In the genomic region with DNA sequence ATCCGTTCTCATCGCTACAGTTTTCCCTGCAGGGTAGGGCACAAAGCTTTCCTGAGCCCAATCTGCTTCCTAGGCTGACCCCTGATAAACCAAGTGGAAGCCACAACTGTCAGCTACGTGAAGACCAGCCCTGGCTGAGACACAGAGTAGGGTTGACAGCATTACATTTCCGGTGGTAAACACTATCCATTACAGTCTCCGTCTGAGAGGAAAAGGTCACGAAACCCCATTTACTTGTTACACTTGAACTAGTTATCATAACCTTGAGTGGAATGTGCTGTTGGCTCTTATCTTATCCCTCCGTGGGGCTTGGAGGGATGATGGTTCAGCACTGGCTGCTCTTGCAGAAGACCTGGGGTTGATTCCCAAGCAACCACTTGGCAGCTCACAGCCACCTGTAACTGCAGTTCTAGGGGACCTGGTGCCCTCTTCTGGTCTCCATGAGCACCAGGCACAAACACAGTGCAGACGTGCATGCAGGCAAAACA, we compare ENCODE assay signal across 10 mouse cellular contexts.
DNase-seq lines count a peak whose midpoint lies in the region; ATAC-seq and TF ChIP-seq lines count a peak whose summit lies in the region.
"Had no signal": no experiment of that assay in that cellular context is flagged by ENCODE, and none has a peak within 500 bp of the region (broad histone marks: within the 10 kb centered on the region; RNA-seq: fewer than 3 reads in every experiment).

No protein-coding gene starts in this region.

- 0 out of 2 replicates have a peak overlapping the region, but pooled peaks have one; percentile 0 for H3K27ac ChIP-seq in hindbrain, embryonic 10.5 days
- no peak overlapping the region for H3K27ac ChIP-seq in hindbrain, embryonic 16.5 days (ENCODE audit: low read depth, low read length)
- H3K27ac ChIP-seq in liver, adult 2 months (replicated peaks; ENCODE audit: insufficient read depth, low read depth, low read length), result no peak overlapping the region; the same call in 1 of the 2 replicates
- H3K27ac ChIP-seq: macrophage had no signal

- H3K27me3 ChIP-seq in hindbrain, embryonic 10.5 days (ENCODE audit: insufficient read depth, poor library complexity, severe bottlenecking), result no peaks in the 10 kb centered on the region
- H3K27me3 ChIP-seq in hindbrain, embryonic 16.5 days (replicated peaks; ENCODE audit: control insufficient read depth, insufficient read depth, low read length), result no peaks in the 10 kb centered on the region
- H3K27me3 ChIP-seq in liver, adult 2 months (ENCODE audit: control insufficient read depth, insufficient read depth, low read length), result no peaks in the 10 kb centered on the region

- TF ChIP-seq CTCF in liver, adult 2 months (IDR thresholded peaks at IDR 0.05; ENCODE audit: low read depth, low read length), result peak; percentile 50

- no peak overlapping the region for H3K4me2 ChIP-seq in hindbrain, embryonic 16.5 days (ENCODE audit: low read length)

- H3K4me1 ChIP-seq in hindbrain, embryonic 10.5 days (replicated peaks), result peaks cover 17% of the 10 kb centered on the region
- H3K4me1 ChIP-seq in hindbrain, embryonic 16.5 days (ENCODE audit: control insufficient read depth, insufficient read depth, low read depth, low read length), result no peaks in the 10 kb centered on the region
- no peaks in the 10 kb centered on the region; the same call in none of the 2 replicates for H3K4me1 ChIP-seq in liver, adult 2 months (ENCODE audit: control insufficient read depth, insufficient read depth, low read length)

- H3K9me3 ChIP-seq in hindbrain, embryonic 10.5 days, result 0 out of 2 replicates have a peak, but pooled peaks cover 4% of the 10 kb centered on the region
- no peaks in the 10 kb centered on the region for H3K9me3 ChIP-seq in hindbrain, embryonic 16.5 days (ENCODE audit: control insufficient read depth, low read length)

- peaks cover 3% of the 10 kb centered on the region; the same call in 1 of the 2 replicates for H3K79me2 ChIP-seq in liver, adult 2 months (ENCODE audit: control insufficient read depth, insufficient read depth, low read length)

- no peak for DNase-seq in hindbrain, embryonic 10.5 days (ENCODE audit: low spot score)
- peak; percentile 44 for DNase-seq in thymus, postnatal 14 days
- no peak for DNase-seq in thymus, postnatal 0 days (ENCODE audit: low spot score)
- no peak for DNase-seq in liver, adult 2 months (ENCODE audit: extremely low read depth, low read depth, low spot score)
- DNase-seq in embryo, embryonic 9.5 days (ENCODE audit: extremely low spot score), result no peak
- DNase-seq in right cerebral cortex, adult 18-20 months, result no peak
- DNase-seq in cerebellum, postnatal 10 days, result no peak
- DNase-seq: kidney, postnatal 10 days had no signal

- no peak overlapping the region for H3K9ac ChIP-seq in hindbrain, embryonic 16.5 days (ENCODE audit: low read depth, low read length)
- no peak overlapping the region for H3K9ac ChIP-seq in liver, adult 2 months (ENCODE audit: low read depth, low read length)

- 81% methylated on average over 8 of the region's 8 CpGs for WGBS in hindbrain, embryonic 10.5 days
- 86% methylated on average over 8 of the region's 8 CpGs for WGBS in hindbrain, embryonic 16.5 days
- 65% methylated on average over 8 of the region's 8 CpGs for WGBS in liver, adult 2 months

- peaks cover 31% of the 10 kb centered on the region for H3K36me3 ChIP-seq in hindbrain, embryonic 10.5 days
- 0 out of 2 replicates have a peak, but pooled peaks cover 2% of the 10 kb centered on the region for H3K36me3 ChIP-seq in hindbrain, embryonic 16.5 days (ENCODE audit: control insufficient read depth, insufficient read depth, low read length)
- H3K36me3 ChIP-seq in liver, adult 2 months (ENCODE audit: control insufficient read depth, insufficient read depth, low read length), result peaks cover 2% of the 10 kb centered on the region; the same call in 1 of the 2 replicates

- no peak overlapping the region for H3K4me3 ChIP-seq in hindbrain, embryonic 10.5 days
- H3K4me3 ChIP-seq in hindbrain, embryonic 16.5 days (ENCODE audit: low read length), result no peak overlapping the region
- no peak overlapping the region for H3K4me3 ChIP-seq in liver, adult 2 months (ENCODE audit: insufficient read depth, low read depth, low read length)

- no peak for ATAC-seq in hindbrain, embryonic 16.5 days

- no peak for TF ChIP-seq POLR2A in liver, adult 2 months (IDR thresholded peaks at IDR 0.05; ENCODE audit: extremely low read depth, insufficient read depth, low read length)
